Mouse (Mus musculus) testis, postnatal 10 days (tissue): ENCODE data around the gene Lama2.
"Not testable (repeated sequence)": the region's sequence is repeated elsewhere in the genome, so short reads cannot be mapped to it uniquely, and the experiment has no call there.

ENCODE experiments used
- DNase-seq: peaks from one replicate; pipeline ENCODE4 v3.0.0; 2021; ENCODE audit warnings: low spot score

Lama2 gene

GRCm38 (mm10) chr10:27007364-27007763, 612.2 kb downstream of the Lama2 start:
- no peak for DNase-seq

DNA sequence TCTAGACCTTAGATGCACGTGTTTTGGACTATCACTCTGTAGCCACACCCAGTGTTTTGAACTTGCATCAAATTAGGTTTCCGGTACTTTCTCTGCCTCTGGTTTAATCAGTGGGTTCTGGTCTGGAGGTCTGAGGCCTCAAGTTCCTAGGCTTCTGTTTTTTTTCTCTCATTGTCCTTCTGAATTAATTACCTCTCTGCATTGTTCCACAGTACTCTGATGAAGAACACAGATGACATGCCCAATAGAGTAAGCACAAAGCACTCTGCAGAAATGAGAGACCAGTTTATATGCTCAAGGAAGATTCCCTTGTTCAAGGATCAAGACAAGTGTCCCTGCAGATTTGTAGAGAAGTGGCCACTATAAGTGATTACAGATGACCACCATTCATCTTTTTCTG, 613.8 kb downstream of the Lama2 start:
- DNase-seq: no peak

- no peak for DNase-seq
Observed at GRCm38 (mm10) chr10:27001554-27002178, 617.9 kb downstream of the Lama2 start.

DNA sequence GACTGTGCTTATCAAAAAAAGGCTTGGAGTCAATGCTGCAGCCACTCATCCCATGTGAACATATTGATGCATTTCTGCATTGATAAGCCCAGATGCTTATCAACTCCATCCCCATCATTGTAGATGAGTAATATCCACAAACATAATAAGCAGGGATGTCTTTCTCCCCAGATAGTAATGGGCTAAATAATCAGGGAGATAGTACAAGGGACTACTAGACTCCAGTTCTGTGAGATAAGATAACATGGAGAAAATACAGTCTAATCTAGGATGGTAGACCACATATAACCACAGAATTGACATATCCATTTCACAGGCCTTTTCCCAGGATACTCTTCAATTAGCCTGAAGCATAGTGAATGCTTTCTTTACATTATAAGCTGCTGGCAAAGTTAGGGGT, 622.9 kb downstream of the Lama2 start:
- DNase-seq: no peak

GRCm38 (mm10) chr10:26995987-26996386, 623.6 kb downstream of the Lama2 start:
- DNase-seq: no peak

DNA sequence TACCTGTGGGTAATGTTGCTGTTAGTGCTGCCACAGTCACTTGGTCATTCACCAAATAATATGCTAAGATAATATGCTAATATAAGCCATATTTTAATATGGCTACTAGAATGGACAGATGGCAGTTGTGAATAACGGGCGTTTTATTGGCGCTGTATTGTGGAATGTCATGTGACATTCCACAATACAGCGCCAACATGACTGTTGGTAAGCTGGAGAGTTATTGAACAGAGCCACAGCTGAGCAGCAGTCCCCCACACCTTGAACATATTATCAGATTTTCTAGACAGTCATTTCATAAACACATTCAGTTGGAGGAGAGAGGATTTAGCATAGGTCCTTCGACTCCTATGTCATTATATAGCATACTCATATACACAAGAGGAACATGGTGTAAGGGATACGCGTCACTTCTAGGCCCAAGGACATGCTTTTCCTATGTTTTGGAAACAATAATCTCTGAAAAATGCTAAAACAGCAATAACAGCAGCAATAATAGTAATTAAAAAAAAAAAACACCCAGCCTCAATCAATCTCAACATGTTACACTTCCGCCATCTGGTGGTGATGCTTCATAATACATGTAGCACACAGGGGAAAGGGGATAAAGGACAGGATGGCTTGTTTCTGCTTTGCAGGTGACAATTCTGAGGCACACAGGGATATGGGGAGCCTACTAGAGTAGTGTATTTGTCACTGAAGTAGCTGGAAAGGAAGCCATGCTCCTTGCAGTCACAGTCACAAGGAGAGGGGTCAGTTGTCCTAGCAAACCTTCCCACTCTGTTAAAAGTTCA, 624.2 kb downstream of the Lama2 start:
- peak; percentile 74 for DNase-seq

GRCm38 (mm10) chr10:26993971-26994761, 625.4 kb downstream of the Lama2 start:
- DNase-seq: no peak

GRCm38 (mm10) chr10:26985451-26985850, 634.1 kb downstream of the Lama2 start:
- DNase-seq: no peak

GRCm38 (mm10) chr10:26984082-26984481, 635.5 kb downstream of the Lama2 start:
- not testable (repeated sequence) for DNase-seq

- DNase-seq: no peak
Observed at GRCm38 (mm10) chr10:26983583-26983982, 636.0 kb downstream of the Lama2 start.

GRCm38 (mm10) chr10:26982621-26983020, 636.9 kb downstream of the Lama2 start:
- no peak for DNase-seq

DNA sequence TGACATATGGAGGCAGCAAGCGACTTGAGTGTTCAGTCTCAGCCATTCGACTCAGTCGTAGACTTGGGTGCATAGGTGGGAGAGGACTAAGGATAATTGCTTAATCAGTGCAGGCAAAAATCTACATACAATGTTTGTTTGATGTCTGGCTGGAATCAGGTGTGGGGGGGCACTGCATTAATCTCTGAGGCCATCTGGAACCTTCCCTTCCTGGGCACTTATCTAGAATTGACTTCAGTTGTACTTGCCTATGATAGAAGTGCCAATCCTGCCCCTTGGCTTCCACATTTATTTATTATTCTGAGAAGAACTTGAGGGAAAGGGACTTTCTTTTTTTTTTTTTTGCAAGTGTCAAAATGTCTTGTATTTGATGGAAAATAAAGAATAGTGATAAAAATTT, 644.2 kb downstream of the Lama2 start:
- no peak for DNase-seq

DNA sequence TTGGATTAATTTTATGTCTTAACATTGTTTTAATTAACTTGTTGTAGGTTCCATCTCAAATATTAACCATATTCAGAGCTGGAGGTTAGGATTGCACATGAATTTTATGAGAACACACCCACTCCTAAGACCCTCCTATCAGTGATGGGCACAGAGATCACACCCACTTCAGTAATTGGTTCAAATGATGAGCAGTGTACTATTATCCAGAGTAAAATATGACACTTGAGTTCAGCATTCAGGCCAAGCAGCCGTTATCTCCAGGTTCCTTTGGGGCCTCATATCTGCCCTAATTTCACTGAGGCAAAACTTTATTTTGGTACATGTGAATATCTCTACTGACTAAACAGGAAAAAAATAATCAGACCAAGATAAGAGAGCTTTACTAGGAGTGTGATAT, 645.3 kb downstream of the Lama2 start:
- DNase-seq: no peak

GRCm38 (mm10) chr10:26973575-26973974, 646.0 kb downstream of the Lama2 start:
- DNase-seq: no peak

GRCm38 (mm10) chr10:26958513-26958912, 661.0 kb downstream of the Lama2 start:
- DNase-seq: no peak

DNA sequence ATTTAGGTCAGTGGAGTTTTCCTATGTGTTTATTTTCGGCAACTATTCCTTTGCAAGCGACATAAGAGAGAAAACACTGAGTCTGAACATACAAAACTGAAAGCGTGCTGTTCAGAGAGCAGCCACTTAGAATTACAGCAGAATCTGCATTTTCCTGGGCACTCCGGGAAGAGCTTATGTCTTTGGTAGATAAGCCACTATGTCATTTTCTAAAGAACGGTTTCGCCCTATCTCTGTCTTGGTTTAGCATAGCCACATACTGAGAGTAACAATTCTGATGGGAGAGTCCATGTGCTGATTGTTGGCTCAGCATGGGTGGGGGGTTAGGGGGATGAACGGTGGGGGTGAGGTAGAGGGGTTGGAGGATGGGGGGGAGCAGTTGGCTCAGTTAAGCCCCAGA, 669.1 kb downstream of the Lama2 start:
- DNase-seq: no peak

DNA sequence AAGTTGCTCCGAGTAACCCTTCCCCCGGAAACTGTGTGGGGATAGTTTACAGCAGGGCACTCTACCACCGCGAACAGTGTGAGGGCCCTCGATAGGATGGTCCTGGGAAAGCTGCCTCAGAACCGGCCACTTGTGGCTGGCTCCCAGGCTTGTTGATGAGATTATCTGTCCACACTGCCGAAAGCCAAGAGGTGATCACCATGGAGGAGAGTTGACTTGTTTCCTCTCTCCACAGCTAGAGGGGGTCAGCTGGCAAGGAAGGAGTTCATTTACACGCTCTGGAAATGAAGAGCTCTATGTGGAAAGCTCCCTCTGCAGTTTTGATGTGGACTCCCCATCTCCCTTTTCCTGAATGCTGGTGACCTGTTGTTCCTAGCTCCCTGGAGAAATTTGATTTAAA, 669.9 kb downstream of the Lama2 start:
- no peak for DNase-seq

DNA sequence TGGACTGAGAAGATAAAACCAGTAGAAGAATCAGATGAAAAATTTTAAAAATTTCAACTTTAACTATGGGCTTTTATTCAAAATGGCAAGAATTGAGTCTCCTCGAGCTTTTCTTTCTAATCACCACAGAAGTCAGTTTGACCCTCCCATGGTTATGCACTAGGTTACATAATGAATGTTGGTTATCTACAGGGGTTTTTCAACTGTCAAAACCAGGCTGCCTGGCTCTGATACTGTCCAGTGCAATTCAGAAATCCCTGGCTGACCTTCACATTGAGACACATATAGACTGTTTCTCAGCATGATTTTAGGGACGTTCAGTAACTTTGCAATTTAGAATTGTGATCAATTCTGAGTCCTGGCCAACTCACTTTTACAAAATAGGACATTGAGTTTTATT, 671.2 kb downstream of the Lama2 start:
- DNase-seq: no peak

DNA sequence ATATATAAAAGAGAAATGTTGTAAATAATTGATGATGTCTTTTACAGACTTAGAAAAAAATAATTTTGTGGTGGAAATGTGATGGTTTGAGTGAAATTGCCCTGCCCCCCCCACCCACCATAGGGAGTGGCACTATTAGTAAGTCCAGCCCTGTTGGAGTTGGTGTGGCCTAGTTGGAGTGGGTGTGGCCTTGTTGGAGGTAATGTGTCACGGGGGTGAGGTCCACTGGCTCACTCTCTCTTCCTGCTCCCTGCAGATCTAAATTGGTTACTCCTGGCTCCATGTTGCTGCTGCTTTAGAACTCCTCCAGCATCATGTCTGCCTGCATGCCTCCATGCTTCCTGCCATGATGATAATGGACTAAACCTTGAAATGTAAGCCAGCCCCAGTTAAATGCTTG, 680.0 kb downstream of the Lama2 start:
- DNase-seq: no peak

- DNase-seq: not testable (repeated sequence)
Observed at GRCm38 (mm10) chr10:26938464-26938863, 681.1 kb downstream of the Lama2 start.

DNA sequence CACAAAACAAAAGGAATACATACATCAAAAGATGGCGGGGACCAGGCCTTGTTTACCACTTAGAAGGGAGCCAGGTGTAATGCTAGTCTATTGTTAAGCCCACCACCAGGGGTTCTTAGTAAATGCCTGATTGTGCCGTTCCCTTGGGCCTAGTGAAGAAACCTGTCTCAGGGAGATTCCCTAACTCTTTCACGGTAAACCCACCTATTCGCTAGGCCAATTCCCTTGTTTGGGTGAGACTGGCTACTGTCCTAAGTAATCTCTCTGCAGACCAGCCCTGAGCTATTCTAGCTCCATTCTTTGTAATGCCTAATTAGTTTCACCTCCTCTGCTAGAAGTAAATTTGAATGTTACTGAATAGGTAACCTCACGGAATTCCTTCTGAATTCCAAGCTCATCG, 683.5 kb downstream of the Lama2 start:
- DNase-seq: not testable (repeated sequence)
